Mouse (Mus musculus) urinary bladder, postnatal 4 days (tissue): ENCODE results near the gene Stra8.
A peak's percentile ranks its signal among the peaks of the same experiment; 100 is the strongest.

Experiments used
- DNase-seq, 2 experiments: peaks; one replicate each; pipeline ENCODE4 v3.0.0; 2021 to 2022; ENCODE audit warnings: low spot score in 2 of 2

The Stra8 gene

DNA sequence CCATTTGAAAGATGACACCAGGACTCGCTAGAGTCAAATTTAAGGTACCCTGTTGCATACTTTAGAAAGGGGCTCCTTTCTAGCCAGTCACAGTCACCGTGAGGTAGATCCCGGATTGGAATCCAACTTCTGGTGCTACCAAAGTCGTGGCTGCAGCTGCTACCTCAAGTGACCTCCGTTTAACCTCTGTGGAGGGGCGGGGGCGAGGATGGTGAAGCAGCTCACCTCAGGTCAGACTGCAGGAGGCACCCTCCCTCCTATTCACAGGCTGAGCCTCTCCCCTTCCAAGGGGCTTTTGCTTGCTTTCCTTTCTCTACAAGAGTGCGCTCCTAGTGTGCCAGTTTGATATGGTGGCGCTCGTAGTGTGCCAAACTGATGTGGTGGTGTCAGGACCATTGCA lies at the start of gene Stra8:
Gene Stra8 (plus strand): TSS at position 208 of the 400 bp plus-strand sequence.
- no peak for DNase-seq

- DNase-seq = peak in 1 of 2 experiments; percentile 13
These were observed 49.2 kb upstream of the Stra8 start for GRCm38 (mm10) chr6:34870724-34871123.

DNA sequence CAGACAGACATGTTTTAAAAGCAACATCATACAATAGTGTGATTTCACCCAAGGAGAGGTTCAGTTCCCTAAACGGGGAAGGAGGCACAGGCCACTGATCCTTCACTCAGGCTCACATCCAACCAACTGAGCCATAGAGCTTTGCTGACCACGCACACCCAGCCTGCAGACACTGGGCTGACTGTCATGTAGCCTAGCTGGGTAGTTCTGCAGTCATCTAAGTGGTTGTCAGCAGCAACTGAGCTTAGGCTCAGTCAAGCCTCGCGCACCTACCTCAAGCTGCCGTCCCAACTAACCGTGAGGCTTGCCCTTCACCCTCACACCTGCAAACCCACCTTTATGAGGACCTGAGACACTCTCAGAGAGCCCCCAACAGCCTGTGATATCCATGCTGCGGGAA lies 48.0 kb upstream of the Stra8 start:
- peak in 1 of 2 experiments; percentile 17 for DNase-seq

- peak in 1 of 2 experiments; percentile 15 for DNase-seq
These were observed 47.1 kb upstream of the Stra8 start for GRCm38 (mm10) chr6:34872871-34873270.

GRCm38 (mm10) chr6:34874101-34874921 lies 45.7 kb upstream of the Stra8 start:
- peak in 1 of 2 experiments; percentile 57 for DNase-seq

DNA sequence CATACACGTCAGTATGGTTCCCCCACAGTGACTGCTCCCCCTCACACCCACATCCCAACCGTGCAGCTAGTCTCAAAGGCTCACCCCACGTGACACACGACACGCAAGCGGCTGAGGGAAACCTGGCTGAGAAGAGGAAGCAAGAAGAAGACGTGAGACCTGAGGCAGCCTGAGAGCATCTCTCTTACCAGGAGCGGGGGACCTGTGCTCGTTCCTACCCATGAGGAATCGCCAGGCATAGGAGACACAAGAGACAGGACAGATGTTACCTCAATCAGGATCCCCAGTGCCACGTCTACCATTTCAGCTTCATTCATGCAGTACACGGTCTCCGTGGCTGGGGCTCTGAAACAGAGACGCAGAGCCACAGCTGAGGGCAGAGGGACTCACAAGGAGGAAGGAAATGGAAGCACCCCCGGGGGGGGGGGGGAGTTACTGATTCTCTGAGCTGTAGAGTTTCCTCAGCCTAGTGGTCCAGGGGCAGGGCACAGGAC lies 44.6 kb upstream of the Stra8 start:
- DNase-seq = peak in 1 of 2 experiments; percentile 52

- DNase-seq = peak in 1 of 2 experiments; percentile 58
These were observed 43.8 kb upstream of the Stra8 start for GRCm38 (mm10) chr6:34875966-34876834.

DNA sequence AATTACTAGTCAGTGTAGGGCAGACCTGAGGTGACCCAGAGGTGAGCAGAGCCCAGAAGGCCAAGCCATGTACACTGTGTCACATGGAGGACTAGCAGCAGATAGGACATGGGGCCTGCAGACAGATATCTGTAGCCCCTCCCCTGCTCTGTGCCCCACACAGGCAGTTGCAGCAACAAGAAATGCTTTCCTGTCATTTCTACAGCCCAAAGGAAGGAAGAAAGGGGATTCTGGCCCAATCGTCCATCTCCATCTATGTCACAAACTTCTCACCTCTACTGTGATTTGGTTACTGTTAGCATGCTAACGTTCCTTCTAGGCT lies 43.2 kb upstream of the Stra8 start:
- DNase-seq = peak in 1 of 2 experiments; percentile 55

DNA sequence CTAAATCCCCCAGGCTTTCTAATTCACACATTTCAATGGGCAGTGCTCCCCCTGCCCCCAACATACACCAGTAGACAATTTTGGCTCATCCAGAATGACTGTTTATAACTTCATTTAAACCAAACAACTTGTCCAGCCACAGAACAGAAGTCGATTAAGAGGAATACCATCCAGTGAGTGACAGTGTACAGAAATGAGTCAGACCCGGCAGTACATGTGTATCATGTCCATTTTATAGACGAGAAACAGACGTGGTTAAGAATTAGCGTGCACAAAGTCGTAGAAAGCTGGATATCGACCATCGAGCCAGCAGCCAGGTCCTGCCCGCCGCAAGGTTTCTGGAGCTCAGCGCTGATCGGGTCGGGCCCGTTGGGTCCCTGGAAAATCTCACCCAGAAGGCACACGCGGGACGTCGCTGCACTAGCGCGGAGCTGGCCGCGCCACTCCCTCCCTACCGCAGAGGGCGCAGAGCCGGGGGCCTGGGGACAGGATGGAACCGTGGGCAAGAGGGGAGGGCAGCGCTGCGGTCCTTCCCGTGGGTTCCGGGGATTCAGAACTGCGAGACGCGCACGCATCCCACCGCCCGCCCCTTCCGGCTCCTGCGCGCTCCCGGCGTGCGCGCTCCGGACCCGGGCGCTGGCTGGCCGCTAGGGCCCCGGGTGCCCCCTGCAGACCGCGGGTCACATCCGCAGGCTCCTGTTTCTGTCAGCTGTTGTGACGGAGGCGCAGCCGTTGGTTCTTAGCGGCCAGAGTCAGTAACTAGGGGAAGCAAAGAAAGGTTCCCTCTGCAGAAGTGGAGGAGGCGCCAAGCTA lies 42.2 kb upstream of the Stra8 start, which contains the start of gene Cyren:
Gene Cyren (minus strand): TSS at position 552 of the 813 bp plus-strand sequence.
- DNase-seq = peak; percentile 90 to 93

DNA sequence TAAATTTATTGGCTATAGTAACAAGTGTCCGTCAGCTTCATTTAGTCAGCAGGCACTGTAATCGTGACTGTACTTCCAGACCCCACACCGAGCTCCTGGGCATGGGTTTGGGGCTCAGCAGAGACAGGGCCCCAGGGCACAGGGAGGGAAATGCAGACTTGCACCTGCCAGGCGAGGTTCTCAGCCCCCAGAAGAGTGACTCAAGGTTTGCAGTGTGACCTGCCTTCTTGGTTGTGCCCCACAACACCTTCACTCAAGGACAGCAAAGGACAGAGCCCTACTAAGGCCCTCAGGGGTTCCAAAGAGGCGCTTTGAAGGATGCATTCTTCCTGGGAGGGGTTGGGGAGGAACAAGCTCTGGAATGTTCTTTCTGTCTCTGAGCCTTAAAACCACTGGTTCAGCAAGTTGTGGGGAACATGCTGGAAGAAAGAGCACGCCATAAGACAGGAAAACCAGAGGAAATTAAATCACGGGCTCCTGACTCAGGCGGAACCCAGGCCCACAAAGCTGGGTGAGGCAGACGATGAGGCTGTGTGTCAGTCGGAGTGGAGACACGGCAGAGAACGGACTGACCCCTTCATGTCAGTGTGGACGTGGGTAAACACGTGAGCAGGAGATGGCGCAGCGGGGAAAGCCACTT lies 40.7 kb upstream of the Stra8 start:
- no peak for DNase-seq

DNA sequence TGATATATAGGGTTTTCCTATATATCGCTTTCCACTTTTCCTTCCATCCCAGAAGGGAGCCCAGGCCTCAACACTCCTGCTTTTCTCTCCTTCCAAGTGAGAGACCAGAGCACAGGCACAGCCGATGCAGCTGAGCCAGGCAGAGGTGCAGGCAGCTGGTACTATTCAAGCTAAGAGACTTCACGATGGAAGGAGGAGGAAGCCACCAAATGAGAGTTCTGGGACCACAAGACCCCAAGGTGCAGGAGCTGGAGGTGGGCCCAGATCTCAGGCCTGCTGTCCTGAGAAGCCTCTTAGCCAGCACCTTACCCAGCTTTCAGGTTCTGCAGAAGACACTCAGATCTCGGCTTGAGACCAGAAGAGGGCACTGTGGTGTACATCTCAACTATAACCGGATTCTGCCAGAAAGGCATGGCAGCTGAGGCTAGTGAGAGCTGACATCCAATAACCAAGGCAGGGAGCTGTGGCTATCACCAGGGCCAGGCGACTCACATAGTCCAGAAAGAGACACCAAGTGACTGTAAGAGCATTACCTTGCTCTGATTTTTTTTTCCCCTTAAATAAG lies 40.0 kb upstream of the Stra8 start:
- DNase-seq = no peak

DNA sequence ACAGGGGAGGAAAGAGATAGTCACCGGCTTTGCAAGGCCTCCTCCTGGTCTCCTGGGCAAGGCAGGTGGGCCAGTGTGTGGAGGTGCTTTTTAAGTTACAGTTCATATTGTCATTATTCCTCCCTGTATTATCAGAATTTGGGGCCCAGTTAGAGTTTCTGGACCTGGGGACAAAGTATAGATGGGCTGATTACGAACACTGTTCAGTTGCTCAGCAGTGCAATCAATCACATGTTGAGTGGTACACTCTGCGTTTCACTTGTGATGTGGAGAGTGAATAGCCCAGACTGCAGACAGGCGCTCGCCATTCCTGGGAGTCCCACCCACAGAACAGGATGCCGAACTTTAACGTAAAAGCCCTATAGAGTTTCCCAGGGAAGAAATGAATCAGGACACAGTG lies 35.2 kb upstream of the Stra8 start:
- DNase-seq = no peak

GRCm38 (mm10) chr6:34887131-34887850 lies 32.7 kb upstream of the Stra8 start:
- no peak for DNase-seq

GRCm38 (mm10) chr6:34889185-34889584 lies 30.8 kb upstream of the Stra8 start:
- DNase-seq = no peak

- no peak for DNase-seq
These were observed 24.4 kb upstream of the Stra8 start for GRCm38 (mm10) chr6:34895569-34895968.

GRCm38 (mm10) chr6:34896168-34896780 lies 23.7 kb upstream of the Stra8 start:
- DNase-seq = no peak

DNA sequence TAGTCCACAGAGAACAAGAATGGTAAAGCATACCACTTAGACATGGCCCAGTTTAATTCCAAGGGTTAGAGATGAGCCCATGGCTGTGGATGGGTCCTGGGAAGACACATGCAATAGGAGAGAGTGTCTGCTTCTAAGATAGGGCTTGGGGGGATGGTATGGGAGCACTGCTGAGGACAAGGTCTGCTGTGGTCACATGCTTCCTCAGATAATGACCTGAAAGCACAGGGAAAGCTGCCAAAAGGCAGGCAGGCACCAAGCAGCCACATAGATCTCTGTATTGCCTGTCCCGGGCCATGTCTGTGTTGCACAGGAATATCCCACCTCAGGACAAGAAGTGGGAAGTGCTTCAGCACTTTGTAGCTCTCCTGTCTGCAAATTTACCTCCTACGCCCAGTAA lies 20.8 kb upstream of the Stra8 start:
- DNase-seq = no peak

DNA sequence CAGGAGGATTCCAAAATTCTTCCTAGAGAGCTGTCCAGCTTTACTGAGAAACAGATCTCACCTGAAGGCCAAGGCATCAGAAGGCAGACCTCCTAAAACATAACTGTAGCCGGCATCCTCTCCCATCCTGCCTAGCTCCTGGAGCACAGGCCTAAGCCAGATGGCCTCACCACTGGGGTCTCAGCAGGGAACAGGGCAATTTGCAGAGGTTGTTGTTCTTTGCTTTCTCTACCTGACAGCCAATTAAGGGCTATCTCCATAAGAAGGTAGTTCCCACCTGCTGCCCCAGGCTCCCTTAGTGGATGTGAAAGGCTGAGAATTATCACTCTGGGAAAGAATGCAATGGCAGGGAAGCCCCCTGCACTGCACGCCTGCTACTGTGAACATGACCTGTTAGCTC lies 19.0 kb upstream of the Stra8 start:
- DNase-seq = no peak

DNA sequence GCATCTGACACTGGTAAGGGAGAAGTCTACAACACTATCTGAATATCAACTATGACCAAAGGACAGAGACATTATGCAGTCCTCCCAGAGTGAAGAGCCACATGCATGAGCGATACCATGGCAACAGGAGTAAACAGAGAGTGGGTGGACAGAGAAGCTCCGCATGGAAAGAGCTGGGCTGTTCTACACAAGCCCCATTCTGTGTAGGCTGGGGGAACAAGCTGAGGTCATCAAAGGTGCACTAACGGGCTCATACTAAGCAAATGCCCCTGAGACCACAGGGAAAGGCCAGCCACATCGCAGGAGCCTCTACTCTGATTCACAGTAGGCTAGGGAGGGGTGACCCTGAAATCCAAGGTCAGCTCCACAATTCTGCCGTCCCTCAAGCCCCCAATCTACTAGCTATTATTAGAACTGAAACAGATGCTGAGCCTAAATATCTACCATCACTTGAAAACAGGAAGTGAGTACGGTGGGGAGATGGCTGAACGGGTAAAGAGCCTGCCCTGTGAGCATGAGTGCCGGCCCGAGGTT lies 18.0 kb upstream of the Stra8 start:
- DNase-seq = no peak
